Mouse (Mus musculus) R1 (cell line): ENCODE measurements at regions not wholly inside any gene's neighbourhood (a gene's known extent, or its start where the extent isn't known, plus 50 kb on each side); places are given as distances from the start of the nearest gene placed in this dataset.

ENCODE experiments used
- DNase-seq: peaks from one replicate; pipeline ENCODE4 v3.0.0-alpha.2; 2018; ENCODE audit warnings: low read depth, low spot score

- no peak for DNase-seq
Measured at GRCm38 (mm10) chr11:43370025-43370424, 56.0 kb downstream of the Pttg1 start.

GRCm38 (mm10) chr11:43368346-43368745 lies 57.7 kb downstream of the Pttg1 start:
- DNase-seq = no peak

GRCm38 (mm10) chr11:43361858-43362257 lies 64.2 kb downstream of the Pttg1 start:
- no peak for DNase-seq

GRCm38 (mm10) chr11:43358390-43359291 lies 67.4 kb downstream of the Pttg1 start:
- DNase-seq = no peak

- no peak for DNase-seq
Measured at GRCm38 (mm10) chr11:43353602-43354001, 72.4 kb downstream of the Pttg1 start.

- DNase-seq = no peak
Measured at GRCm38 (mm10) chr11:43353030-43353429, 73.0 kb downstream of the Pttg1 start.

- DNase-seq = no peak
Measured at GRCm38 (mm10) chr11:43351818-43352217, 74.2 kb downstream of the Pttg1 start.

- no peak for DNase-seq
Measured at GRCm38 (mm10) chr11:43351348-43351747, 74.7 kb downstream of the Pttg1 start.

GRCm38 (mm10) chr11:43350242-43350641 lies 75.8 kb downstream of the Pttg1 start:
- no peak for DNase-seq

- peak; percentile 73 for DNase-seq
Measured at GRCm38 (mm10) chr11:43349564-43349963, 76.5 kb downstream of the Pttg1 start.

GRCm38 (mm10) chr11:43348571-43348970 lies 77.5 kb downstream of the Pttg1 start:
- peak; percentile 74 for DNase-seq

GRCm38 (mm10) chr11:43346489-43346888 lies 79.6 kb downstream of the Pttg1 start:
- DNase-seq = no peak

- no peak for DNase-seq
Measured at GRCm38 (mm10) chr11:43344767-43345561, 81.1 kb downstream of the Pttg1 start.

- no peak for DNase-seq
Measured at GRCm38 (mm10) chr11:43343574-43343973, 82.5 kb downstream of the Pttg1 start.

- peak; percentile 30 for DNase-seq
Measured at GRCm38 (mm10) chr11:43338377-43338993, 87.6 kb downstream of the Pttg1 start.

GRCm38 (mm10) chr11:43335668-43336265 lies 90.3 kb downstream of the Pttg1 start:
- DNase-seq = no peak

GRCm38 (mm10) chr11:43333547-43333946 lies 92.5 kb downstream of the Pttg1 start:
- no peak for DNase-seq

- no peak for DNase-seq
Measured at GRCm38 (mm10) chr11:43313996-43314395, 112.1 kb downstream of the Pttg1 start.
